Mouse (Mus musculus) heart, postnatal 0 days (tissue): Measurements from ENCODE around the gene Tmem132b.

ENCODE experiments used
- CTCF ChIP-seq: IDR thresholded peaks from 2 replicates; pipeline ENCODE4 v1.5.1; 2016; ENCODE audit warnings: antibody characterized with exemption, control low read depth, low read depth
- EP300 ChIP-seq: IDR thresholded peaks from 2 replicates; pipeline ENCODE4 v1.6.1; 2016; ENCODE audit warnings: antibody characterized with exemption, low read depth

DNA sequence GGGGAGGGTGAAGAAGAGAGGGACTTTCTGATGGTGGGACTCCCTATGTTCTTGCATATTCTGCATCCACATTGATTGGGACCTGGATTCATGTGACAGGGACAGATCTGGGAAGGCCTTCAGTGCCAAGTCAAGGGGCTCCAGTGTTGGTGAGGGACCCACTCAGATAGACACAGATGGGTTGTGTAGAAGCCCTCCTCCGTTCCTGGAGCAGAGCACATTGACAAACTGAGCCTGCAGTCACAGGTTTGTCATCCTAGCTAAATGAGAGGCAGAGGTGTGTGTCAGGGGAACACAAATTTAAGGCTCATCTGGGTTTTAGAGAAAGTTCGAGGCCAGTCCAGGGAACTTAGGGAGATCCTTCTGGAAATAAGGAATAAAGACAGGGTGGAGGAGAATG is 51.7 kb downstream of the Tmem132b start:
- no peak for TF ChIP-seq CTCF
- no peak for TF ChIP-seq EP300
